Mouse (Mus musculus): ENCODE data around the gene Klk6.

Gene Klk6

GRCm38 (mm10) chr7:43821581-43821980, 2.7 kb upstream of the Klk6 start:
- no peak for DNase-seq (ENCODE audit: low spot score)

- no peak for DNase-seq (ENCODE audit: low spot score)
Measured at GRCm38 (mm10) chr7:43826056-43826455, 1.8 kb downstream of the Klk6 start.

GRCm38 (mm10) chr7:43827706-43828105, 3.4 kb downstream of the Klk6 start:
- no peak for DNase-seq (ENCODE audit: low spot score)

- DNase-seq (ENCODE audit: low spot score) = no peak
Measured at GRCm38 (mm10) chr7:43829006-43829405, 4.7 kb downstream of the Klk6 start.

- DNase-seq (ENCODE audit: low spot score) = no peak
Measured at GRCm38 (mm10) chr7:43841701-43842100, 17.4 kb downstream of the Klk6 start, which contains the start of gene Klk5. TSS of gene Klk5 (plus strand) at chr7:43841971.

GRCm38 (mm10) chr7:43843801-43844200, 19.5 kb downstream of the Klk6 start:
- DNase-seq (ENCODE audit: low spot score) = no peak

- DNase-seq (ENCODE audit: low spot score) = no peak
Measured at GRCm38 (mm10) chr7:43851616-43852015, 27.3 kb downstream of the Klk6 start.

- DNase-seq (ENCODE audit: low spot score) = no peak
Measured at GRCm38 (mm10) chr7:43854642-43855380, 30.5 kb downstream of the Klk6 start.

- DNase-seq (ENCODE audit: low spot score) = no peak
Measured at GRCm38 (mm10) chr7:43855709-43856108, 31.4 kb downstream of the Klk6 start.

- DNase-seq (ENCODE audit: low spot score) = no peak
Measured at GRCm38 (mm10) chr7:43856307-43856706, 32.0 kb downstream of the Klk6 start.

GRCm38 (mm10) chr7:43857501-43857900, 33.2 kb downstream of the Klk6 start:
- DNase-seq (ENCODE audit: low spot score) = no peak

GRCm38 (mm10) chr7:43860411-43860810, 36.1 kb downstream of the Klk6 start:
- no peak for DNase-seq (ENCODE audit: low spot score)

- peak; percentile 40 for DNase-seq (ENCODE audit: low spot score)
Measured at GRCm38 (mm10) chr7:43873237-43873636, 48.9 kb downstream of the Klk6 start.

GRCm38 (mm10) chr7:43873674-43874073, 49.4 kb downstream of the Klk6 start:
- DNase-seq (ENCODE audit: low spot score) = no peak

- no peak for DNase-seq (ENCODE audit: low spot score)
Measured at GRCm38 (mm10) chr7:43874868-43875375, 50.6 kb downstream of the Klk6 start.

GRCm38 (mm10) chr7:43876444-43876843, 52.1 kb downstream of the Klk6 start:
- DNase-seq (ENCODE audit: low spot score) = no peak

- DNase-seq (ENCODE audit: low spot score) = no peak
Measured at GRCm38 (mm10) chr7:43878281-43878680, 54.0 kb downstream of the Klk6 start.

- no peak for DNase-seq (ENCODE audit: low spot score)
Measured at GRCm38 (mm10) chr7:43880912-43881311, 56.6 kb downstream of the Klk6 start, which contains the start of gene Klk4. TSS of gene Klk4 (plus strand) at chr7:43881160.

Data from left cerebral cortex, adult 11 months (tissue).